Mouse (Mus musculus) kidney, postnatal 4 days (tissue): ENCODE results near the gene Srd5a1.
"Not testable (repeated sequence)": the region's sequence is repeated elsewhere in the genome, so short reads cannot be mapped to it uniquely, and the experiment has no call there.

ENCODE experiments used
- DNase-seq, 2 experiments: peaks; one replicate each; pipeline ENCODE4 v3.0.0; 2021; ENCODE audit warnings: mixed read lengths in 2 of 2

The Srd5a1 gene

GRCm38 (mm10) chr13:69623843-69624242, 12.6 kb upstream of the Srd5a1 start:
- DNase-seq: no peak

DNA sequence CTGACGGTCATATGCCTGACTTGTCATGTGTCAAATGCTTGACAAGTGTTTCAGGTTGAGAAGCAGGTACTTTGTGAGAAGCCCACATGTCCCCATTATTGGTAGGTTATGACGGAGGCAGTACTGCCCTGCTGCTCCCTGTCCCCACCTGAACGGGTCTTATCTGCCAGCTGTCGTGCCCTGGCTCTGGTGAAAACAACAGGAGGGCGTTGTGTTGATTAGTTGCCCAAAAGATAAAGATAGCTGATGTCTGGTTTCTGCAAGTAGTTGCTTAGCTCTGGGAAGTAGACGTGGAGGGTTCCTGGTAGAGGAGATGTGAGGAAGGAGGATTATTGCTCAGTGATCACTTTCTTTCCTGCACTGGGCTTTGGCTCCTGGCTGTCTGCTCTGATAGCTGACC, 5.5 kb upstream of the Srd5a1 start:
- no peak for DNase-seq

DNA sequence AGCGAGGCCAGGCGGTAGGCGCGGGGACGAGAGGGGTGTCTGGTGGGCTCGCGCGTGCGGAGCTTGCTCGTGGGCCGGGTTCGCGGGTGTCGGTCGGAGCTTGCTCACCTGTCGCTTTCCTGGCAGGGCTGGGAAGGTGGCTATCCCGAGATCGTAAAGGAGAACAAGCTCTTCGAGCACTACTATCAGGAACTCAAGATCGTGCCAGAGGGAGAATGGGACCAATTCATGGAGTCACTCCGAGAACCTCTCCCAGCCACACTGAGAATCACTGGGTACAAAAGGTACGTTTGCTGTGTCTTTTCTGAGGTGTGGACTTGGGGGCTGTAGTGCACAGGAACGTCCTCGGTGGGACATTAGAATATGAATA, 918 bp upstream of the Srd5a1 start:
- DNase-seq: no peak

- peak; percentile 60 to 71 for DNase-seq
Measured at GRCm38 (mm10) chr13:69610751-69611397, 368 bp downstream of the Srd5a1 start.

DNA sequence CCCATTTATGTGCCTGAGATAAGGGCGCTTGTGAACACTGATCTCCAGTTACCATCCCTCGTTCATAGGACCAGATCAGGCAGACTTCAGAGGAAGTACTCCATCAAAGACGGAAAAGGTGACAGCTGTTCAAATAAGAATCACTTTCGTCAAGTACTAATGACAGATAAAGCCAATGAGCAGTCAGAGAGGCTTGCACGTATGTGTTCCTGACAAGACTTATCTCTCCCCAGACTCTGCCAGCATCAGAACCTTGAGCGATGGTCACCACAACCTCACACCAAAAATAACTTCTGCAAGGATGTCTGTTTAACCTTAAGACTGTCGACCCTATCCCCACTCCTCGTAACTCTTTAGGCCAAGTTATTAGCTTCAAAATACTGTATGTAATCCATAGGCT, 2.5 kb downstream of the Srd5a1 start:
- no peak for DNase-seq

DNA sequence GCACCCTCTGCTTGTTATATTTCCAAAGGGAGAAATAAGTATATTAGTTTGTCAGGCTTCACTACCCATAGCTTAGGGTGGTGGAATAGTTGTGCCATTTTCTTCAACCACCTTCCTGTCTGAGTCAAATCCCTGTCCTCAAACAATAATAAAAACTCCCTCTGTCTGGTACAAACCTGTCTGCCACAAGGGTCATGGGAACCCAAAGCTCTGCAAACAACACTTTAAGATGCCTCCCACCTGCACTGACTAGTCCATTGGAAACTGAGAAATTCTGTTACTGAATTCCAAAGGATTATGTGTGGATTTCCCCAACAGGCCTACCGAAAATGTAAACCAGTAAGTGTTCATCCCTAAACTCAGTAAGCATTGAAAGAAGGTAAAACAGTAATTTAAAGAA, 6.6 kb downstream of the Srd5a1 start:
- no peak for DNase-seq

- no peak for DNase-seq
Measured at GRCm38 (mm10) chr13:69601321-69601720, 9.9 kb downstream of the Srd5a1 start.

GRCm38 (mm10) chr13:69600863-69601262, 10.4 kb downstream of the Srd5a1 start:
- DNase-seq: not testable (repeated sequence)

DNA sequence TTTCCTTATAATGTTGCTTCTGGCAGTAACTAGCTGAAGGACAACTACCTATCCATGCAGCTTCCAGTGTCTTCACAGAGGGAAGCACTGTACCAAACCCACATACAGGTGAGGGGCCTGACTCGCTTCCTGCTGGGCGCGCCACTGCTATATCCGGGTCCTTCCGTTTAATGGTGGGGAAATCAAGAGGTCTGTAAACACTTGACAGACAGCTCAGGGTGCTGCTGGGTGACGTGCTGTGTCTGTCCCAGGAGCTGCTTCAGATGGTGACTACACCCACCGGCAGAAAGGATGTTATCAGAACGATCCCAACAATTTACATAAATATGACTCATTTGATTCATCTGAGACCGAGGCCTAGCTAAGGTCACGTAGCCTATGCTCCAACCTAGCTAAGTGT, 12.4 kb downstream of the Srd5a1 start:
- DNase-seq: no peak

DNA sequence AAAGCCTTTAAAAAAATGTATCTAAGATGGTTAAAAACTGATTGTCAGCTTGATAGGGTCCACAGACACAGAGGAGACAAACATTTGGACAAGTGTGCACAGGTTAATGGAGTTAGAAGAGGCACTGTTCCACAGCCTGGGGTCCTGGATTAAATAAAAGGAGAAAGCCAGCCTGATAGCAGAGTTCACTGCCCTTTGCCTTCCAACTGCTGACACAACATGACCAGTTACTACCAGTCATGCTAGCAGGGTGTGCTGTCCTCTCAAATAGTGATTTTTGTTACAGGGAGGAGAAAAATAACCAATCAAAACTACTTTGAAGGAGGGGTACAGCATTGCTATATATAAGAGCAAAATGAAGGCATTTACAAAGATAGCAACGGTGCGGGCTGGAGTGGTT, 14.7 kb downstream of the Srd5a1 start:
- no peak for DNase-seq

DNA sequence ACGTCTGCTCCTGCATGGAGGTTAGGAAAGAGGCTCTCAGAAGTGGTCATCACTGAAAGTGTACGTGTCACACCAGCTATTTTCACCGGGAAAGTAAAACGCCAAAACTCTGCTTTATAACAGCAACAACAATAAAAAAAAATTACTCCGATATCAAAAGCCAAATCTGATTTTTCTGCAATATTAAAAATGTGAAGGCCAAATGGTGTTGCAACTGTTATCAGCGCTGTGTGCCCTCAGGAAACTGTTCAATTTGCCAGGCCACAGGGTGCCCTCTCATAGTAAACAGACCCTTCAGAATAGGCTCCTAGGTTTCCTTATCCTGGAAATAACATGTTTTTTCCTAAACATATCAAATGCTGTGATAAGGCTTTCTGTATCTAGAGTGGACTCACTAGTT, 15.3 kb downstream of the Srd5a1 start:
- no peak for DNase-seq

DNA sequence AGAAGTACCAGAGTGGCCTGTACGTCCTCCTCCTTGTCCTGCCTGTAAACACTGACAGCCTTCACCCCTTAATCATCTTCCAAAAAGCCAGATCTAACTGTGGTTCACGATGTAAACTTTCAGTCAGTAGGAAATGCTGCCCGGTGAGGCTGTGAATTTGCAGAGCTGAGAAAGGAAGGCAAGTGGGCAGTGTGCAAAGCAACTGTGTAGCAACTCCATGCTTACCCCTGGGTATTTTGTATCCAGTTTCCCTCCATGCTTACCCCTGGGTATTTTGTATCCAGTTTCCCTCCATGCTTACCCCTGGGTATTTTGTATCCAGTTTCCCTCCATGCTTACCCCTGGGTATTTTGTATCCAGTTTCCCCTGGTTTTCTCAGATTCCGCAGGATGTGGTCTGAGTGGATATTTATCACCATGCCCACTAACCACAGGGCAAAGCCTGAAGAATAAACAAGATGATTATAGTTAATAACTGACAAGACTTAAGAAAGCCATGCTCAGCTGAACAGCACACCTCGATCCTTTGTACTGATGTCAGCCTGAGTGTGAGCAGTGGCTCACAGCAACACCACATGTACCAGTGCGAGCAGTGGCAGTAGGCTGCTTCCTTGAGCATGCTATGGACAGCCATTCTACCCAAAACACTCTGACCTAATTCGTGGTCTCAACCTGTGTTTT, 16.5 kb downstream of the Srd5a1 start:
- DNase-seq: peak in 1 of 2 experiments; percentile 16

DNA sequence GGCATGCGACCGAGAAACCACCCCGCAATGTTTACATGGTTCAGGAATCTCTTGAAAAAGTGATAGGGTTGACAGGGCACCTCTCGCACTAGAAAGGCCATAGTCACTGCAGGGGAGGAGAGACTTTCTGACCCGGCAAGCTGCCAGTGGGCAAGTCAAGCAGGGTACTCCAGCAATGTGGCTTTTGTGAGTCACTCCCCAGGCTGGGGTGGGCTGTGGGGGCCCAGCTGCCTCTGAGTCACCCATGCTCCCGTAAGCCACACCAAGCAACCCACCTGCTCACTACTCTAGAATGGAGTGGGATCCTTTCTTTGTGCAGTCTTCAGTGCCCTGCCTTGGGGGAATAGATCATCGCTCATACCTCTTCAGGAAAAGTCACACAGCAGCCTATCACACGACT, 17.8 kb downstream of the Srd5a1 start:
- peak; percentile 21 to 46 for DNase-seq

DNA sequence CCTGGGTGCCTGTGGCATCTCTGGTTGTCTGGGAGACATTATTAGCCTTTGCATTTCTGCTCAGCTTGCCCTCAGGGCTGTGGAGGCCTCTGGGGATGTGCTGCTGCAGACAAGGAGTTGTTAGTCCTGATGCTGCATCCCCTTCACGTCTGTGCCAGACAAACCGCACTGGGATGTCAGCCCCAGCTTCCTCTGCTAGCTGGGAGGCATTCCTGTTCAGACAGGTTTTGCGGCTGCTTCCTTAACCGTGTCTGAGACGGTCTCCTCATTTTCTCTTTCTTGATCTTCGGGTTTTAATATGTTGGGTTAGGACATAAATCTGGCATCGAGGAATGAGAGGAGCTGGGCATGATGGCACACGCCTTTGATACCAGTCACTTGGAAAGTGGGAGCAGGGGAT, 19.0 kb downstream of the Srd5a1 start:
- DNase-seq: no peak

DNA sequence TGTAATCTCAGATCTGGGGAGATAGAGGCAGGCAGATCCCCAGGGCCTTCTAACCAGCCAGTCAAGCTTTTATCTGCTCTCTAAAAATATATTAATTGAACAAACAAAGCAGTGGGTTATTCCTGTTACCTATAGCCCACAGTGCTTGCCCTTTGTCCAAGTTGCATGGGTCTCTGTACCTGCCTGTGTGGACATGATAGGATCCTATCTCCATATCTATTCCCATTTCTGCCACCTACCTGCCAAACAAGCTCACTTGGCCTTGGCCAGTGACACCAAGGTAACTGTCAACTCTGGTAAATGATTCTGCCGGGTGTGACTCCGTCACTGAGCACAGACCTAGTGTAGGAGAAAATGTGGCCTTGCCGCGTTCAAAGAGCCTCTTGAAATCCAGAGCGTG, 19.9 kb downstream of the Srd5a1 start:
- no peak for DNase-seq

DNA sequence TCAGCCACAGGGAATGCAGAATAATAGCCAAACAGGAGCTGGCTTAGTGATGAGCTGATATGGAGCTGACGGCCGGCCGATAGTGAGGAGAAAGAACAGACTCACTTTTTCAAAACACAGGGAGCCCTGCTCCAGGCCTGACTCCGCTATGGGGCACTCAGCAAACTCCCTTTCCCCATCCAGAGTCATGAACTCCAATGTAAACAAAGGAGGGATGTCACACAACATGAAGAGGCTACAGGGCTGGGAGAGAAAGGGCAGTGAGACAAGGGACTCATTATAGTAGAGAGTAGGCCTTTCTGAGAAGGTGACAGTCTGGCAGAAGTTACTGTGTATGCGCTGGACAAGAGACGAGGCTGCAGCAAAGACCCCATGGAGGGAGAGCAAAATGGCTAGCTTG, 23.0 kb downstream of the Srd5a1 start:
- DNase-seq: no peak

DNA sequence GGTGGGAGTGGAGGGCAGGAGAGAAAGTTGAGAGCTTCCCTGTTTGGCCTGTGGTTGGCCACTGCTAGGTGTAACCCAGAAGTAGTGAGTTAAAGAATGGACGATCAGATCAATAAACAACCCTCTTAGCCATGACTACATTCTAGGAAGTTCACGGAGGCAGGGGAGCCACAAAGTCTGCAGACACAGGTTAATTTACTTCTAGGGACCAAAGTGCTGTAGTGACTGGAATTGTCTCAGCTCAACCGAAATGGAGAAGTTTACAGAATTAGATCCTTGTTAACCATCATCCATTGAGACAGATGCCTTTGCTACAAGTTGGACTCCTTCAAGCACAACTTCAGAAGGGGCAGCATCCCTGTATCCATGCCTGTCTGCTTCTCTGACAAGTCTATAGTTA, 23.4 kb downstream of the Srd5a1 start:
- no peak for DNase-seq

- no peak for DNase-seq
Measured at GRCm38 (mm10) chr13:69586337-69586736, 24.9 kb downstream of the Srd5a1 start.

DNA sequence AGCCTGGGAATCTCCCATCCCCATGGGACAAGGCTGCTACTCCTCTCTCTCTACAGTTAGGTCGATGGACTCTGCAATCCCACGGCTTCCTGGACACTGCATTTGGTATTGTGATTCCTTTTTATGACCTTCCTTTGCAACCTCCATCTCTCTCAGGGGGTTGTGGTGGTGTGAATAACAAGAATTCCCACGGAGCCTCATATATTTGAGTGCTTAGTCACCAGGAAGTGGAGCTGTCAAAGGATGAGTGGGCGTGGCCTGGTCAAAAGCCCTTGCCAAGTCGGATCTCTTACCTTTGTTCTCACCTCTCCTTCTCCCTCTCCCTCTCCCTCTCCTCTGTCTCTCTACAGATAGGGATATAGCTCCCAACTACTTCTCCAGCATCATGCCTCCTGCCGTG, 25.4 kb downstream of the Srd5a1 start:
- DNase-seq: peak in 1 of 2 experiments; percentile 28

DNA sequence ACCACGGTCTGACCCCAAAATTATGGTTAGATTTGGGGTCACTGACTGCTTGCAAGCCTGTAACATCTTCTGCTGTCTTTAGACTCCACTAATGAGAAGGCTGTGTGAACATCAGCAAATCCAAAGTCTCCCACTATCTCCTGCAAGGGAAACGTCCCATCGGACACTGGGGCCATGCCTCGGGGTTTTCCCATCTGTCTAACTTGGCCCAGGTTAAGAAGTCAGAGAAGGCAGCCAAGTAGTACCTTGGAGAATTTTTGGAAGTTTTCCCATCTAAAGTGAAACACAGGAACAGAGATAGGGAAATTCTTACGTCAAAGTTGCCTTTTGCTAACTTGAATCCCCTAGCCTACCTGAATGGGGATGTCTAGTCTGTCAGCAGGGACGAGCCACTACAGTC, 27.7 kb downstream of the Srd5a1 start:
- no peak for DNase-seq

DNA sequence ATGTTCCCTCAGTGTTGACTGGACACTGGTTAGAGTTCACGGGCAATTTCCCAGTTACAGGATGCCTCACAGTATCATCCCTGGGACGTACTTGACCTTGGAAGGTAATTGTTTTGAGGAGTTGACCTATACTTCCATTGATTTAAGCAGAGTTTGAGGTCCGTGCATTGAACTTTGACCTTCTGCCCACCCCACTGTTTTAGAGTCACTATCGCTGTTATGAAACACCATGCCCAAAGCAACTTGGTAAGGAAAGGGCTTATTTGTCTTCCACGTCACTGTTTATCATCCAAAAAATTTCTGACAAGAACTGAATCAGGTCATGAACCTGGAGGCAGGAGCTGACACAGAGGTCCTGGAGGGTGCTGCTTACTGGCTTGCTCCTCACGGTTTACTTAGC, 28.8 kb downstream of the Srd5a1 start:
- DNase-seq: no peak

GRCm38 (mm10) chr13:69577181-69577834, 33.9 kb downstream of the Srd5a1 start:
- DNase-seq: no peak

- peak; percentile 22 to 31 for DNase-seq
Measured at GRCm38 (mm10) chr13:69576676-69577075, 34.6 kb downstream of the Srd5a1 start.

- no peak for DNase-seq
Measured at GRCm38 (mm10) chr13:69572594-69572993, 38.6 kb downstream of the Srd5a1 start.
